Mouse (Mus musculus) heart, embryonic 14.5 days (tissue): Measurements from ENCODE around the gene Tulp2. TPM values are rescaled to one million over a fixed set of nuclear protein-coding genes. Genes with fewer than 3 reads are reported as not detected.

ENCODE experiments used
- ATAC-seq: fragments of 200-750 bp; cut with Nextera tagmentation; 2 replicates; pipeline ENCODE4 v1.8.0; 2017; ENCODE audit warnings: low read depth, moderate TSS enrichment; ENCODE audit not compliant: insufficient number of reproducible peaks, insufficient read depth, low FRiP score
- H3K27ac ChIP-seq, 2 experiments: fragments of 200-500 bp in 1 of 2; fragments of 300-500 bp in 1 of 2; sonication (generic) in 1 of 2; replicated peaks in 1 of 2; 2 replicates each; pipeline ENCODE4 v1.5.1; 2012 to 2014; ENCODE audit warnings: low read depth in 2 of 2, low read length in 2 of 2, control low read depth in 1 of 2, mild to moderate bottlenecking in 1 of 2, mixed read lengths in 1 of 2; ENCODE audit not compliant: control insufficient read depth in 1 of 2, insufficient read depth in 1 of 2
- H3K27me3 ChIP-seq: fragments of 300-500 bp; sonication (generic); 2 replicates; pipeline ENCODE4 v1.6.1; 2014; ENCODE audit warnings: mild to moderate bottlenecking, low read length, control low read depth; ENCODE audit not compliant: control insufficient read depth, insufficient read depth
- H3K36me3 ChIP-seq: fragments of 300-500 bp; sonication (generic); 2 replicates; pipeline ENCODE4 v1.6.1; 2014; ENCODE audit warnings: mild to moderate bottlenecking, control low read depth, low read length, mixed read lengths; ENCODE audit not compliant: control insufficient read depth, insufficient read depth
- H3K4me1 ChIP-seq, 2 experiments: fragments of 200-500 bp in 1 of 2; fragments of 300-500 bp in 1 of 2; sonication (generic) in 1 of 2; 2 replicates each; pipeline ENCODE4 v1.6.1; 2012 to 2014; ENCODE audit warnings: low read length in 2 of 2, control low read depth in 1 of 2, mixed read lengths in 1 of 2; ENCODE audit not compliant: control insufficient read depth in 2 of 2, insufficient read depth in 2 of 2
- H3K4me2 ChIP-seq: fragments of 300-500 bp; sonication (generic); 2 replicates; pipeline ENCODE4 v1.6.1; 2014; ENCODE audit warnings: mild to moderate bottlenecking, low read length
- H3K4me3 ChIP-seq, 2 experiments: fragments of 200-500 bp in 1 of 2; fragments of 300-500 bp in 1 of 2; sonication (generic) in 1 of 2; 2 replicates each; pipeline ENCODE4 v1.5.1; 2012 to 2014; ENCODE audit warnings: low read length in 2 of 2, mild to moderate bottlenecking in 2 of 2, control low read depth in 1 of 2, low read depth in 1 of 2, moderate library complexity in 1 of 2; ENCODE audit not compliant: control insufficient read depth in 1 of 2, insufficient read depth in 1 of 2
- H3K9ac ChIP-seq: fragments of 300-500 bp; sonication (generic); 2 replicates; pipeline ENCODE4 v1.6.1; 2014; ENCODE audit warnings: mild to moderate bottlenecking, low read length
- H3K9me3 ChIP-seq: fragments of 300-500 bp; sonication (generic); 2 replicates; pipeline ENCODE4 v1.6.1; 2016; ENCODE audit warnings: low read length, control low read depth; ENCODE audit not compliant: control insufficient read depth
- WGBS: fragments of 180-500 bp; shearing (Covaris S2); extraction: QIAGEN DNeasy Blood & Tissue Kit; methylation state at CpG from one replicate; pipeline ENCODE4 v1.1.7; 2014; 5-methylcytosine and 5-hydroxymethylcytosine counted together
- polyA plus RNA-seq: library from polyadenylated mRNA; unstranded; fragments of >200 nt; fragmentation: Nextera tagmentation; extraction: Ambion mirVana; gene quantifications from 2 replicates; pipeline ENCODE4 v1.2.1, GENCODE M21; 2014

Gene Tulp2
- polyA plus RNA-seq, 1 experiment from 2014 or later: 0.42 TPM

- Histone ChIP-seq H3K4me2 (no peak overlapping the region), H3K4me1 (peaks cover 5 to 8% of the 10 kb centered on the region in 2 experiments; a peak in 2 of 4 replicates), H3K9ac (no peak overlapping the region; the same call in 1 of the 2 replicates)
Measured at GRCm38 (mm10) chr7:45490822-45491221, 9.1 kb downstream of the Tulp2 start.

DNA sequence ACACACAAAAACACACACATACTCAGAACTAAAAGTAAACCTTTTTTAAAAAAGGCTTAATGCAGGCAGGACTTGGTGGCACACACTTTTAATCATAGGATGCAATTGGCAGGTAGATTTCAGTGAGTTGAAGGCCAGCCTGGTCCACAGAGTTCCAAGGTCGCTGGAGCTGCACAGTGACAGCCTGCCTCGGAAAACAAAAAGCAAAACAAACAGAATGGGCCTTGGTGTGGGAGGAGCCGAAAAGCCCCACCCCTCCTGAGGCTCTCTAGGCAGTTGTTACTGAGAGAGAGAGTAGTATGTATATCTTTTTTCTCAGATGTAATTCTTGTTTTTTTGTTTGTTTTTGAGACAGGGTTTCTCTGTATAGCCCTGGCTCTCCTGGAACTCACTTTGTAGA is 9.6 kb downstream of the Tulp2 start:
- H3K4me3 ChIP-seq: no peak overlapping the region
- H3K4me2 ChIP-seq: no peak overlapping the region
- H3K27me3 ChIP-seq: no peaks in the 10 kb centered on the region
- H3K9ac ChIP-seq: no peak overlapping the region; the same call in 1 of the 2 replicates
- H3K27ac ChIP-seq: no peak overlapping the region
- WGBS: 14% methylated on average over 3 of the region's 3 CpGs
- H3K4me1 ChIP-seq: peaks cover 5 to 9% of the 10 kb centered on the region in 2 experiments; a peak in 2 of 4 replicates
- no peaks in the 10 kb centered on the region for H3K9me3 ChIP-seq
- peaks cover 43% of the 10 kb centered on the region for H3K36me3 ChIP-seq
- ATAC-seq: no peak

More at GRCm38 (mm10) chr7:45490822-45491221, 9.1 kb downstream of the Tulp2 start:
- ATAC-seq: no peak
- H3K9me3 ChIP-seq: no peaks in the 10 kb centered on the region
- peaks cover 39% of the 10 kb centered on the region for H3K36me3 ChIP-seq
- 27% methylated on average over 9 of the region's 9 CpGs for WGBS
- no peak overlapping the region for H3K4me3 ChIP-seq
- H3K27me3 ChIP-seq: no peaks in the 10 kb centered on the region
- H3K27ac ChIP-seq: no peak overlapping the region

- Histone ChIP-seq H3K9ac (no peak overlapping the region), H3K9me3 (no peaks in the 10 kb centered on the region), H3K4me2 (no peak overlapping the region), H3K36me3 (peaks cover 54% of the 10 kb centered on the region), H3K27ac (no peak overlapping the region), H3K4me1 (peaks cover 5 to 9% of the 10 kb centered on the region in 2 experiments; a peak in 2 of 4 replicates), H3K27me3 (no peaks in the 10 kb centered on the region), H3K4me3 (no peak overlapping the region)
- no peak for ATAC-seq
- WGBS: 94% methylated on average over 8 of the region's 8 CpGs
Measured at GRCm38 (mm10) chr7:45492225-45492844, 10.7 kb downstream of the Tulp2 start.

DNA sequence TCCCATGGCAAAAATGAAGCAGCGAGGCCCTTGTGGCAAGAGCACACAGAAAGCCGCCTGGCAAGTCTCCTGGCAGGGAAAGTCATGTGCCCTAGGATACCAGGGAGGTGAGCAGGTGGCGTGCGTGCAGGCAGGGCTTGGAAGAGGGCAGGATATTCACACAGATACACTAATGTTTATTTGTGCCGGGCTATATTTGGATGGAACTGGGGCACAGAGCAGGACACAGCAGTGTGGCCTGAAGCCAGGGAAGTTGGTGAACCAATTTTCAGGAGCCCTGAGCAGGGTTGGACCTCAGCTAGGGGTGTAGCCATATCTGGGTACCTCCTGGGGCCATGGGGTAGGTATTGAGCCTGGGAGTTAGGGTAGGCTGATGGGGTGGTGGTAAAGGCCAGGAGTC is 11.3 kb downstream of the Tulp2 start:
- Histone ChIP-seq H3K4me3 (no peak overlapping the region), H3K27ac (no peak overlapping the region), H3K9me3 (no peaks in the 10 kb centered on the region), H3K27me3 (no peaks in the 10 kb centered on the region), H3K9ac (no peak overlapping the region), H3K4me1 (peaks cover 5 to 9% of the 10 kb centered on the region in 2 experiments; a peak in 2 of 4 replicates), H3K4me2 (no peak overlapping the region), H3K36me3 (peaks cover 60% of the 10 kb centered on the region)
- 92% methylated on average over 5 of the region's 5 CpGs for WGBS
- no peak for ATAC-seq

DNA sequence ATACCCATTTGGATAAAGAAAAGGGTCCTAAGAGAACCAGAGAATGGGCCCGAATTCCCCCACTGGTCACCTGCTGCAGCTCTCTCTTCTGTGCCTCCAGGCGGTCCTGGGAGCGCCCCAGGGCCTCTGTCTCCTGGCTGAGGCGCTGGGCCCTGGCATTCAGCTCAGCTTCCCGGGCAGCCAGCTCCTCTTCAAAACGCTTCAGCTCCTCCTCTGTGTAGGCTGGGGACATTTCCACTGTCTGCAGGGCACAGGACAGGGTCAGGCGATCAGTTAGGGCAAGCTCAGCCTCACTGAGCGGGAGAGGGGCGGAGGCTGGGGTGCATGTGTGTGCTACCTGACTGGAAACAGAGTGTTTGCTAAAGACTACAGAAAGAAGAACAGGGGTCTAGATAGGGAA is 12.9 kb downstream of the Tulp2 start:
- H3K4me3 ChIP-seq: no peak overlapping the region
- H3K27me3 ChIP-seq: no peaks in the 10 kb centered on the region
- H3K9me3 ChIP-seq: no peaks in the 10 kb centered on the region
- ATAC-seq: no peak
- WGBS: 84% methylated on average over 9 of the region's 9 CpGs
- peaks cover 76% of the 10 kb centered on the region for H3K36me3 ChIP-seq
- H3K4me1 ChIP-seq: peaks cover 4% of the 10 kb centered on the region in 2 experiments; a peak in 2 of 4 replicates
- no peak overlapping the region for H3K27ac ChIP-seq
- no peak overlapping the region for H3K9ac ChIP-seq
- H3K4me2 ChIP-seq: no peak overlapping the region

DNA sequence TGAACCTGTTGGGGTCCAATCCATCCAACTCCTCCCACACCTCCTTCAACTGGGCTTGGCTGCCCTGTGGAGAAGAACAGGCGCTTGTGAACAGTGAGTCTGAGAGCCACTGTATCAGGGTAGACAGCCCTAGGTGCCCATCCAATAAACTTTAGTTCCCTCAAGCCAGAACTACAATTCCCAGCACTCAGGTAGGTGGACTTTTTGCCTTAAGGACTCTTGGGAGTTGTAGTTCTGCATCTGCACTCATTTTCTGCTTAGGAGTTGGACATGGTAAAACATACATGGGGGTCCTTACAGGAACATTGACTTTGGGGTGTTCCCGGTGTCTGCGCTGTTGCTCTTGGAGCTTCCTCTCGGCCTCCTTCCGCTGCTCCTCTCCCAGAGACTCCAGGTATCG is 16.8 kb downstream of the Tulp2 start:
- peaks cover 0 to 2% of the 10 kb centered on the region in 2 experiments; a peak in 1 of 4 replicates for H3K4me1 ChIP-seq
- no peak for ATAC-seq
- no peak overlapping the region for H3K9ac ChIP-seq
- no peak overlapping the region for H3K27ac ChIP-seq
- 96% methylated on average over 6 of the region's 6 CpGs for WGBS
- H3K4me3 ChIP-seq: no peak overlapping the region
- no peaks in the 10 kb centered on the region for H3K9me3 ChIP-seq
- peaks cover 96% of the 10 kb centered on the region for H3K36me3 ChIP-seq
- H3K27me3 ChIP-seq: no peaks in the 10 kb centered on the region
- no peak overlapping the region for H3K4me2 ChIP-seq

GRCm38 (mm10) chr7:45507583-45507982 is 25.9 kb downstream of the Tulp2 start:
- Histone ChIP-seq H3K27ac (no peak overlapping the region), H3K9ac (no peak overlapping the region), H3K27me3 (no peaks in the 10 kb centered on the region), H3K4me3 (no peak overlapping the region), H3K4me1 (peaks cover 6 to 15% of the 10 kb centered on the region in 2 experiments), H3K4me2 (no peak overlapping the region), H3K36me3 (peaks cover 47% of the 10 kb centered on the region), H3K9me3 (no peaks in the 10 kb centered on the region)
- no peak for ATAC-seq
- 80% methylated on average over 6 of the region's 6 CpGs for WGBS

GRCm38 (mm10) chr7:45508561-45508960 is 26.9 kb downstream of the Tulp2 start:
- peak overlapping the region; percentile 87 for H3K9ac ChIP-seq
- peaks cover 37% of the 10 kb centered on the region for H3K36me3 ChIP-seq
- H3K27ac ChIP-seq: no peak overlapping the region
- WGBS: 76% methylated on average over 6 of the region's 6 CpGs
- H3K4me2 ChIP-seq: peak overlapping the region; percentile 85
- H3K4me1 ChIP-seq: peaks cover 6 to 15% of the 10 kb centered on the region in 2 experiments
- H3K9me3 ChIP-seq: no peaks in the 10 kb centered on the region
- no peak overlapping the region for H3K4me3 ChIP-seq
- no peak for ATAC-seq
- H3K27me3 ChIP-seq: no peaks in the 10 kb centered on the region
